Mouse (Mus musculus) brain, embryonic 18.5 days (tissue): ENCODE results near the gene Ap3s2.

Experiments
- DNase-seq: peaks from one replicate; pipeline ENCODE4 v3.0.0-alpha.2; 2012; ENCODE audit warnings: low read depth, low spot score

Gene Ap3s2

GRCm38 (mm10) chr7:79846342-79846741 is 74.1 kb downstream of the Ap3s2 start:
- DNase-seq = no peak

GRCm38 (mm10) chr7:79844090-79844802 is 76.2 kb downstream of the Ap3s2 start:
- no peak for DNase-seq

- no peak for DNase-seq
These were observed 78.3 kb downstream of the Ap3s2 start for GRCm38 (mm10) chr7:79842163-79842562.

GRCm38 (mm10) chr7:79837247-79837646 is 83.2 kb downstream of the Ap3s2 start:
- DNase-seq = no peak

- DNase-seq = no peak
These were observed 85.3 kb downstream of the Ap3s2 start for GRCm38 (mm10) chr7:79835196-79835595.

- no peak for DNase-seq
These were observed 87.5 kb downstream of the Ap3s2 start for GRCm38 (mm10) chr7:79832980-79833379.

- no peak for DNase-seq
These were observed 88.9 kb downstream of the Ap3s2 start for GRCm38 (mm10) chr7:79831585-79831984.

- DNase-seq = no peak
These were observed 89.3 kb downstream of the Ap3s2 start for GRCm38 (mm10) chr7:79831145-79831544.

GRCm38 (mm10) chr7:79828341-79828740 is 92.1 kb downstream of the Ap3s2 start:
- DNase-seq = no peak
